Mouse (Mus musculus) cortical plate, adult 2 months (tissue): ENCODE results near the gene Sppl2c.

ENCODE experiments used
- CTCF ChIP-seq: fragments of 200-500 bp; IDR thresholded peaks from 2 replicates; pipeline ENCODE4 v1.5.1; 2011; ENCODE audit warnings: mild to moderate bottlenecking, control low read depth, low read length; ENCODE audit not compliant: insufficient read depth; ENCODE audit errors: extremely low read depth
- POLR2A ChIP-seq: fragments of 200-500 bp; IDR thresholded peaks from 2 replicates; pipeline ENCODE4 v1.6.1; 2011; ENCODE audit warnings: mild to moderate bottlenecking, low read length, control low read depth; ENCODE audit not compliant: insufficient read depth; ENCODE audit errors: extremely low read depth

DNA sequence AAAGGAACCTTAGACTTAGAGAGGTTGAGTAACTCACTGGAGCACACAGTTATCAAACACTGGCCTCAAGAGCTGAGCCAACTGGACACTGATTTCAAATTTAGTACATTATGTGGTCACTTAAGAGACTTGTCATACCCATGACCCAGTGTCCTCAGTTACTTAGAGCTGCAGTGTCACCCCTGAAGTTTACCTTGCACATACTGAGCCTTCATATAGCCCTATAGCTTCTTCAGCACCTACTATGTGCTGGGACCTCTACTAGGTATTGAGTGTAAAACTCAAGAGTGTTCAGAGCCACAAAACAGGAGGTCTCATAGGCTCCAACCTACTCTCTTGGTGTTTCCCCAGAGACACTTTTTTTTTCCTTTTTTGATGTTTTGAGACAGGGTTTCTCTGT is 30.2 kb upstream of the Sppl2c start:
- no peak for TF ChIP-seq CTCF
- TF ChIP-seq POLR2A = no peak
